Mouse (Mus musculus): Measurements from ENCODE around the gene Robo2. TPM values are rescaled to one million over a fixed set of nuclear protein-coding genes. Genes with fewer than 3 reads are reported as not detected.
A peak's percentile ranks its signal among the peaks of the same experiment; 100 is the strongest.

The Robo2 gene
- polyA plus RNA-seq, 1 experiment from 2014 or later, result 65.3 TPM

DNA sequence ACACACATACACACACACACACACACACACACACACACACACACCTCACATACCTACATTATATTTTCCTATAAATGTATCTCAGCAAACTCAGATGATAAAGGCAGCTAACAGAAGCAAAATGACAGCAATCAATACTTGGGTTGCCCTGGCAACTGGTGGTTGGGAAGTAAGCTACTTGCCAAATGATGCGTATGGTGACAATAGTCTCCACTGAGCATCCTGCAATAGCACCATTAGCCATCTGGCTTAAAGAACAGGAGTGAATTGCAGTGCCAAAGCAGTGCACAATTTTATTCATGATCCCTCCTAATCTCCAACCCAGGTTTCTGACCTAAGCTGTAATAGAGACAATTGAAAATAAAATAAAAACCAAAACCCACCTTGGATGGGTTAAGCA is 529.7 kb downstream of the Robo2 start:
- no peak for ATAC-seq (ENCODE audit: low FRiP score)
- Histone ChIP-seq H3K36me3 (replicated peaks) (no peaks in the 10 kb centered on the region), H3K27me3 (no peaks in the 10 kb centered on the region), H3K9me3 (no peaks in the 10 kb centered on the region), H3K4me1 (0 out of 2 replicates have a peak, but pooled peaks cover 2% of the 10 kb centered on the region), H3K4me3 (replicated peaks) (no peak overlapping the region), H3K27ac (no peak overlapping the region), H3K9ac (no peak overlapping the region), H3K4me2 (no peak overlapping the region)
- 55% methylated on average over 1 of the region's 1 CpGs for WGBS

DNA sequence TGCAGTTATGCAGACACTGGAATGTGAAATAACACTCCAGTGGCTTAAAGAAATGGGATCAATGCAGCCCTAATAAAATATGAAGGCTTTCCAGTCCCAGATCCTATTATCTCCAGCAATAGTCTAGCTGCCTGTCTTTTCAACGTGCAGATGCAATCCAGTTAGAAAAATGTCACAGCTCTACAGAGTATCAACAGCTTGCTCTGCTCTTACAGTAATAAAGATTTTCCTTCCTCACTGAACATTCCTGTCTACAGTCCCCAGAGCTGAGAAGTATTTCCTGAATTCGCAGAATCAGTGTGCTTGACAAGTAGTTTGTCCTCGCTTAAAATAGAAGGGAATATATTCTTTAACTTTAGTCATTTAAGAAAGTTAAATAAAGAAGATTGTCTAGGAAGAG is 533.7 kb downstream of the Robo2 start:
- H3K4me3 ChIP-seq (replicated peaks), result no peak overlapping the region
- 76% methylated on average over 3 of the region's 3 CpGs for WGBS
- H3K9me3 ChIP-seq, result no peaks in the 10 kb centered on the region
- ATAC-seq (ENCODE audit: low FRiP score), result no peak
- H3K9ac ChIP-seq, result no peak overlapping the region
- no peak overlapping the region for H3K27ac ChIP-seq
- H3K4me1 ChIP-seq, result 0 out of 2 replicates have a peak, but pooled peaks cover 2% of the 10 kb centered on the region
- no peaks in the 10 kb centered on the region for H3K27me3 ChIP-seq
- no peaks in the 10 kb centered on the region for H3K36me3 ChIP-seq (replicated peaks)
- no peak overlapping the region for H3K4me2 ChIP-seq

DNA sequence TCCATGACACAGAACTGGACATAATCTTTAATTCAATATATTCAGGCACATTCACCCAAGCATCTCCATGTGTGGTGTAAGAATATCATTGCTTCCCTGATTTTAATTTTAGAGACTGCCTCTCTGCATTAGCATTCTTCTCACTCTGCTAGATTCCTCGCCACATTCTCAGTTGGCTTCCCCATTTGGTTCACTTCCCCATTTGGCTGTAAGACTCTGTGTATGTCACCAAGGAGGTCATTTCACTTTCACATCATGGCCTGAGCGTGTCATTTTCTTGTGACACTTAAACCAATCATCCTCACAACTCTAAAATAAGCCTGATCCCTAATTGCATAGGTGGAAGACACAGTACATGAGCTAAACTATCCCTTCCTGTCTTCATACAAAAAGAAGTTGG is 536.6 kb downstream of the Robo2 start:
- no peak overlapping the region for H3K27ac ChIP-seq
- no peak overlapping the region for H3K4me3 ChIP-seq (replicated peaks)
- no peaks in the 10 kb centered on the region for H3K36me3 ChIP-seq (replicated peaks)
- no peaks in the 10 kb centered on the region for H3K4me1 ChIP-seq
- no peaks in the 10 kb centered on the region for H3K27me3 ChIP-seq
- no peak for ATAC-seq (ENCODE audit: low FRiP score)
- 77% methylated on average over 2 of the region's 2 CpGs for WGBS
- no peak overlapping the region for H3K4me2 ChIP-seq
- no peak overlapping the region for H3K9ac ChIP-seq
- no peaks in the 10 kb centered on the region for H3K9me3 ChIP-seq

DNA sequence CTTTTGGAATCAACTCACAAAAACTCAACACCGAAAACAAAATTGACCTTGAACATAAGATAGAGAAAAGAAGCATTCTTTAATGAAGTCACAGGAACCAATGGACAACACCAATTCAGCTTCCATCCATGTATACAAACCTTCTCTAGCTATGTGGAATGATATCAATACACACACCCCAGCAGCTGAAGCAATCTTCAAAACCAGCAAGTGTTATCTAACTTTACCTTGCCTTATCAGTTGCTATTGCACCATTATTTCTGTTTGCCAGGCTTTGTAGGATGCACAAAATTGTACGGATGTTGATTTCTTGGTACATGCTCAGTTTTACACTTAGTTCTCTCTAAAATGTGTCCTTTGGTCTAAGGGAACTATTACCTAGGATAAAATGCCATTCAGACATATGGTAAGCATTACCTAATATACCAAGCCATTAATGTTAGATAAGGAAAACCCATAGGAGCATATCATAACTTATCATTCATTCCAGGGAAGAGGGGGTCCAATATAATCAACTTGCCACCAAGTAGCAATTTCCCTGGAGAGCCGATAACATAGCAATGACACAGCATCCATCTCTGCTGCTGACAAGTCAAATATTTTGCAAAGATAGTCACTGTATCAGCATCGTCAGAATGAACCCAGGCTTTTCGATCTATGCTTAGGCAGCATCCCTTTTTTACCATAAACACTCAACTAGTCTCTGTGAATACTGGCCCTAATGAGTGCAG is 537.6 kb downstream of the Robo2 start:
- no peak for ATAC-seq (ENCODE audit: low FRiP score)
- Histone ChIP-seq H3K4me3 (replicated peaks) (no peak overlapping the region), H3K9ac (no peak overlapping the region), H3K9me3 (no peaks in the 10 kb centered on the region), H3K4me1 (no peaks in the 10 kb centered on the region), H3K27me3 (no peaks in the 10 kb centered on the region), H3K27ac (no peak overlapping the region), H3K36me3 (replicated peaks) (no peaks in the 10 kb centered on the region), H3K4me2 (no peak overlapping the region)
- 91% methylated on average over 5 of the region's 5 CpGs for WGBS

DNA sequence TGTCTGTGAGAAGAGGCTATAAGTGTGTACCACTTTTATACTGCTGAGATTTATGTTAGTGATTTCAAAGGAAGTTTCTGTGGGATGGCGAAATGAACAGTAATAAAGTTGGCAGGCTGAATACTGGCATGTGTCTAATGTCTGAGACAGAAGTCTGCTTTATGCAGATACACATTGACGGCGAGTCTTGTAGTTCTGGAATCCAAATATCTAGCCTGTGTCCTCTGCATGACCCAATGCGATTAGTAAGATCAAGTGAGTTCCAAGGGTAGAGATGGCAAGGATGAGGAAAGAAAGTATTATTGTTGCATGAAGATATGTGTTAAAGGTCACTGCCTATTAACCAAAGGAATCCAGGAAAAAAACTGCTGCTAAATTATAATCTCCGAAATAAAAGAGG is 541.3 kb downstream of the Robo2 start:
- Histone ChIP-seq H3K27me3 (no peaks in the 10 kb centered on the region), H3K9ac (no peak overlapping the region), H3K4me1 (no peaks in the 10 kb centered on the region), H3K36me3 (replicated peaks) (no peaks in the 10 kb centered on the region), H3K4me2 (no peak overlapping the region), H3K9me3 (no peaks in the 10 kb centered on the region), H3K27ac (no peak overlapping the region), H3K4me3 (replicated peaks) (no peak overlapping the region)
- WGBS, result 81% methylated on average over 5 of the region's 5 CpGs
- ATAC-seq (ENCODE audit: low FRiP score), result no peak

DNA sequence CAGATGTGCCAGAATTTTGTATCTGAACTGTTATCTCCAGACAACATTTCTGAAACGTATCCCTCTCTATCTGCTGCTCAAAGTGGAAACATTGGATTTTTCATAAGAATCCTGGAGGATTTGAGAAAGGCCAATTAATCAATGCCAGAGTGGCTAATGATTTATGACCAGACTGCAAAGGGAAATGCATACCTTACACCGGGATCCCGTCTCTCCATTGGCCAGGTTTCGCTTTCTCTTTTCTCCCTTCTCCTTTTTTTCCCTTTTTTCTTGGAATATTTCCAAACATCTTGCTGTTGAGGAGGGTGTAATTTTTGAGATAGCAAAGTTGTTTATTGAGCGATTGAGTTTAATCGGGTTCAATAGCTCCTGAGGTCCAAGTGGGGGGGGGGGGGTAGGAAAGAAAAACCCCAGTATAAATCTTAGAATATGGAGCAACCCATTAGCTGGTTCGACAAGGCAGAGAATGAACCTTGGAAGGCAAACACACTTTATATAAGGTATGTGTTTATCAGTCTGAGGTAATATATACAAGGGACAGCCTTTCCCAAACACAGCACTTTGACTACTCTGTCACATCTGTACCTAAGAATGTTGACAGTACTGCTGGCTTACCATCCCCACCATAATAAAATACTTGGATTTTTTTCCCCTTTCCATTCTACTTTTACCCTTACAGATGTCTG is 542.0 kb downstream of the Robo2 start:
- Histone ChIP-seq H3K4me1 (peaks cover 3% of the 10 kb centered on the region; the same call in 1 of the 2 replicates), H3K4me3 (replicated peaks) (no peak overlapping the region), H3K27me3 (no peaks in the 10 kb centered on the region), H3K9ac (no peak overlapping the region), H3K9me3 (no peaks in the 10 kb centered on the region), H3K27ac (no peak overlapping the region), H3K36me3 (replicated peaks) (no peaks in the 10 kb centered on the region), H3K4me2 (no peak overlapping the region)
- ATAC-seq (ENCODE audit: low FRiP score), result no peak
- 85% methylated on average over 7 of the region's 7 CpGs for WGBS

DNA sequence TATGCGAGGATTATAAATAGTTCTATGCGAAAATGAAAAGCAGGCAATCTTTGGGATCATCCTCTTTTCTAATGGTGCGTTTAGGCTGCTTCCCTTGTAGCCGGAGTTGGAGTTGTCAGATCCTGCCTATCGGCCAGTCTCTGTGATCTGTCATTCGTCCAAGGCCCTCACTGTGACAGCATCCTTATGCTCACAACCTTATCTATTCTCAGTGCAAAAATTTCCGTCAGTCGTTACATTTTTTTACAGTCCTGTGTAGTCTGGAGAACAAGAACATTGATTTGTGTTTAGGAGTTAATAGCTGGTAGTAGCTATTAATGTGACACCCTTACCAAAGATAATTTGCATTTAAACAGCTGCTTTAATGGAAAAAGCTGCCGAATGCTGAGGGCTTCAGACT is 547.0 kb downstream of the Robo2 start:
- H3K27ac ChIP-seq, result no peak overlapping the region
- H3K4me1 ChIP-seq, result peaks cover 21% of the 10 kb centered on the region
- H3K9me3 ChIP-seq, result no peaks in the 10 kb centered on the region
- no peak overlapping the region for H3K4me3 ChIP-seq (replicated peaks)
- WGBS, result 30% methylated on average over 9 of the region's 9 CpGs
- peak; percentile 44; the same call in 1 of the 2 replicates for ATAC-seq (ENCODE audit: low FRiP score)
- H3K9ac ChIP-seq, result no peak overlapping the region
- no peaks in the 10 kb centered on the region for H3K36me3 ChIP-seq (replicated peaks)
- no peak overlapping the region for H3K4me2 ChIP-seq
- H3K27me3 ChIP-seq, result no peaks in the 10 kb centered on the region

DNA sequence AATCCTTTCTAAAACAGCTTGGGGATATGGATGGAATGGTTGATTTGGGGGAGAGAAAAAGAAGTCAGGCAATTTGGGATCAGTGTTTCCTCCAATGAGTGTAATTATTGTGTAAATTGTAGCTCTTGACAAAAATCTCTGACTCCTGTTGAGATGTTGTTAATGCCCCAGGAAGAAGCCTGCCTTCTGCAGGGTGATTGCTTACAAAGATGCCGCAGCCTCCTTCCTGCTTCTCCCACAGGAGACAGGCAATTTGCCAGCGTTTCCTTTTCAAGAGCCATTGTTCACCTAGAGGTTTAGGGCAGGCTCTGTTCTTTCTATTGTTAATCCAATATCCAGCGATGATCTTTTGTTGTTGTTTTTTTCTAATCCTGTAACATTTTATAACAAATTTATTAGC is 547.9 kb downstream of the Robo2 start:
- Histone ChIP-seq H3K9ac (no peak overlapping the region), H3K4me1 (peaks cover 21% of the 10 kb centered on the region), H3K4me2 (no peak overlapping the region; the same call in 1 of the 2 replicates), H3K36me3 (replicated peaks) (no peaks in the 10 kb centered on the region), H3K9me3 (no peaks in the 10 kb centered on the region), H3K27me3 (no peaks in the 10 kb centered on the region), H3K4me3 (replicated peaks) (no peak overlapping the region), H3K27ac (no peak overlapping the region)
- ATAC-seq (ENCODE audit: low FRiP score), result peak; percentile 51; the same call in 1 of the 2 replicates
- 1% methylated on average over 3 of the region's 3 CpGs for WGBS

DNA sequence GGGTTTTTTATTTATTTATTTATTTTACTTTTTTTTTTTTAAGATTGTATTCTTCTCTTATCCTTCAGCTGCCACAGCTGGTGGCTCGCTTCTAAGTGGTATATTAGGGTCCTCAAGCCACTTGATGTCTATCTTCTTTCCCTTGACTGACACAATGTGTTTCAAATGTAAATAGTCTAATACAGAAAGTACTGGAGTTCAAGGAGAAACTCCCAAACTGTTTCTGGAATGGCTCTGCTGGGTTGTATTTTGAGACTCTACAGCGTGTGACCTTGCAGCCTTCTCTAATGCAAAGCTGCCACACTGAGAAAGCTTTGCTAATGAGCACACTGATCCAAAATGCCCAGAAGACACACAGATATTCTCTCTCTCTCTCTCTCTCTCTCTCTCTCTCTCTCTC is 552.9 kb downstream of the Robo2 start:
- H3K4me3 ChIP-seq (replicated peaks), result no peak overlapping the region
- H3K27me3 ChIP-seq, result no peaks in the 10 kb centered on the region
- peak; percentile 36; the same call in 1 of the 2 replicates for ATAC-seq (ENCODE audit: low FRiP score)

DNA sequence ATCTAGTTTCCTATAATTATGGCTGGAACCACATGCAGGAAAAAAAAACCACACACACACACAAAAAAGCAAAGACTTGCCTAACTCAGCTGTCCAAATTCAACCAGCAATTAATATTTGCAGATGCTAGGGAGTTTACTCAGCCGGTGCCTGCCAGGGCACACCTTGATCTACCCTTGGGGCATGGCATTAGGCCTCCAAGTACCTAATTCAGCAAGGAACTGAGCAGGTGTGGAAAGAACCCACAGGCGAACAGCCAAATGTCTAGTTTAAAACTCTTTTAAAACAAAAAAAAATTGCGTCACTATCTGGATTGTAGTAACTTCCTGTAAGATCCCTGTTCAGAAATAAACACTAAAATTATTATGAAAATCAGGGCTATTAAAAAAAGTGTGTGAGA is 555.8 kb downstream of the Robo2 start:
- ATAC-seq (ENCODE audit: low FRiP score), result no peak
- H3K36me3 ChIP-seq (replicated peaks), result no peaks in the 10 kb centered on the region
- H3K27me3 ChIP-seq, result no peaks in the 10 kb centered on the region
- H3K4me1 ChIP-seq, result no peaks in the 10 kb centered on the region
- H3K4me2 ChIP-seq, result no peak overlapping the region
- H3K9ac ChIP-seq, result no peak overlapping the region
- no peak overlapping the region for H3K4me3 ChIP-seq (replicated peaks)
- WGBS, result 94% methylated on average over 3 of the region's 3 CpGs
- H3K27ac ChIP-seq, result no peak overlapping the region
- no peaks in the 10 kb centered on the region for H3K9me3 ChIP-seq

More for the DNA sequence above, 552.9 kb downstream of the Robo2 start:
- Histone ChIP-seq H3K4me2 (no peak overlapping the region), H3K9me3 (no peaks in the 10 kb centered on the region), H3K36me3 (replicated peaks) (no peaks in the 10 kb centered on the region), H3K4me1 (peaks cover 10% of the 10 kb centered on the region), H3K27ac (no peak overlapping the region), H3K9ac (no peak overlapping the region)
- 48% methylated on average over 2 of the region's 2 CpGs for WGBS
